Mouse (Mus musculus) ES-E14 (cell line): Measurements from ENCODE around the gene Cel.

Experiments used
- ZC3H11A ChIP-seq: IDR thresholded peaks from 2 replicates; pipeline ENCODE4 v1.6.1; 2012; ENCODE audit warnings: low read depth, mild to moderate bottlenecking, inconsistent platforms, low read length, borderline replicate concordance
- ZNF384 ChIP-seq: IDR thresholded peaks from 2 replicates; pipeline ENCODE4 v1.6.1; 2012; ENCODE audit warnings: low read depth, low read length, inconsistent platforms

DNA sequence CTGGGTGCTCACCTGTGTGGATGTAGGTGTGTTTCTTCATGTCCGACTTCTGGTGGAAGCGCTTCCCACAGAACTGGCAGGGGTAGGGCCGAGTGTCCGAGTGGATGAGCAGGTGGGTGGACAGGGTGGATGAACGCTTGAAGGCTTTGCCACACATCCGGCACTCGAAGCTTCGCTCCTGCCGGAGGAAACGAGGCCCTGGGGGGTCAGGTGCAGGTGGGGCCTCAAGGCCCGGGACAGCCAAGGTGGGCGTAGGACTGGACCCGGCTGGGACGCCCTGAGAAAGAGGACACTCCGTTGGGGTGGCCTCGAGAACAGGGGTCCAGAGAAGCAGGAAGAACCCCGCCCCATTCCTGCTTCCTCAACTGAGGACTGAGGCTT lies 48.2 kb upstream of the Cel start:
- TF ChIP-seq ZNF384 (no peak), ZC3H11A (no peak)
